Mouse (Mus musculus): Measurements from ENCODE around the gene Dek. TPM values are rescaled to one million over a fixed set of nuclear protein-coding genes. Genes with fewer than 3 reads are reported as not detected.

Dek gene
- polyA plus RNA-seq (2012; ENCODE audit: insufficient read depth, insufficient read length, missing spikeins), result 26.1 and 38.2 TPM in 2 replicates

DNA sequence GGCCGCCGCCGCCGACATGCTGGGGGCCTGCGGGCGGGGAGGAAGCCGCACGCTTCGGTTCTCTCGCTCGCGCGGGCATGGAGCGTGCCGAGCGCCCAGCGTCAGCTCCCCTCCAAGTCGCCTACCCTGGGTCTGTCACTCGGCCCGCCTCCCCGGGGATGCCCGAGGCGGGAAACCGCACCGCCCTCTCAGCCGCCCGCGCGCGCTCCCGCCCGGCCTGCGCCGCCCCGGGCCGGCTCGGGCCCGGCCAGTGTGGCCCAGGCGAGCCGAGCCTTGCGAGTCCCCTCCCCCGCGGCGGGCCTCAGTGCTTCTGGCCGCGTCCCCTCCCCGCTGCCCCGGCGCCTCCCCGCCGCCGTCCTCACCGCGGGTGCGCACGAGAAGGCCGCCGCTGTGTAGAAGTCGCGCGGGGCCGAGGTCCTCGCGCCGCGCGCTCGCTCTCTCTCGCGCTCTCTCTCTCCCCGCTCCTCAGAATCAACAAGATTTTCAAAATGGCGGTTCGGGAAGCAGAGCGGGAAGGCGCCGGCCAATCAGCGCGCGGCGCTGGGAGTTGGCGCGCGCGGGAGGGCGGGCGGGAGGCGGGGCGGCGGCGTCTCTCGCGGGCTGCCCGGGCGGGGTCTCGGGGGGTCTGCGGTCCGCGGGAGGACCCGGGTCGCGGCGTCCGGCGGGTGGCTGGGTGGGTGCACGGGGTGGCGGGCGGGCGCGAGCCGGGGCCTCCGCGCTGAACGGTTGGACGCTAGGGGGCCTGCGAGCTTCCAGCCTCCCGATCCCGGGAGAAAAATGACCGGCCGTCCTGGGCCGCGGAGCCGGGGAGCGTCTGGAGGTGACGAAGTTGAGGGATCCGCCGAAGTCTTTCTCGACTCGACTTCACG, at the start of gene Dek:
Gene Dek, minus strand, starts transcription at position 491 of the 869 bp plus-strand sequence.
- Histone ChIP-seq H3K27ac (replicated peaks; ENCODE audit: low read depth, low read length) (peak within 1 kb of the TSS; percentile 26), H3K4me3 (ENCODE audit: insufficient read depth, low read depth, low read length) (peak within 1 kb of the TSS; percentile 93), H3K4me1 (ENCODE audit: control insufficient read depth, insufficient read depth, insufficient read length, low read length) (peaks cover 7% of the 10 kb centered on the region; the same call in 1 of the 2 replicates)

DNA sequence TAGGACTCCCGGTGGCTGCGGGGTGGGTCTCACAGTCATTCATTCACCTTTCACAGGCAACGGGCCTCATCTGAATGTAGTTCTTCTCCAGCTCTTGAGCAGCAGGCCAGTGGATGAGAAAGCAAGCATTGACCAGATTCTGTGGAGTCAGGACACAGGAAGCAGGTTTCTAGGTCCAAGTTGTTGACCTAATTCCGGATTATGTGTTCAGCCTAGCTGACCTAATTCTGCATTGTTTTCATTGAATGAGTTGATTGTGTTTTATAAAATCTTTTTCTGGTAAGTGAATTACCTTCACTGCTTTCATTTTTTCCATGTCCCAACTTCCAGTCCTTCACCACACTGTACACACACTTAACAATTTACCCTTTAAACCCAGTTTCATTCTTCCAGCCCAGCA, 48.9 kb upstream of the Dek start:
- H3K4me1 ChIP-seq (ENCODE audit: control insufficient read depth, insufficient read depth, insufficient read length, low read length), result no peaks in the 10 kb centered on the region
- 0 out of 2 replicates have a peak overlapping the region, but pooled peaks have one; percentile 7 for H3K27ac ChIP-seq (replicated peaks; ENCODE audit: low read depth, low read length)
- H3K4me3 ChIP-seq (ENCODE audit: insufficient read depth, low read depth, low read length), result no peak overlapping the region

DNA sequence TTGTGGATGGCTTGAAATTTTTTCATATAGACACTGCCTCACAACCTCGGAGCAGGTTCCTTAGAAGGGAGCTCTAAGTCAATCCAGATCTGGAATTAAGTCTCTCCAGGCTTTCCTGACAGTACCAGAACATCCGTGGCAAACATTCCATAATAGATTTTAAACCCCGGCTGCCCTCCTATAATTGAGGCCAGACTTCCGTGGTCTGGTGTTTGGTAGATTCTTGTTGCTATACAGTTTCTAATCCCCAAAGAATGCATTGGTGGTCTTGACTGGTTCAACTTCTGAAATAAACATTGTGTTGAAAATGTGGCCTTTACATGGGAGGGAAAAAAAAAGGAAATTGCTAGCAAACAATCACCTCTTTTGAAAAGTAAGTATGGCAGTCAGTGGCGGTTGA, 47.2 kb upstream of the Dek start:
- Histone ChIP-seq H3K4me1 (ENCODE audit: control insufficient read depth, insufficient read depth, insufficient read length, low read length) (no peaks in the 10 kb centered on the region), H3K27ac (replicated peaks; ENCODE audit: low read depth, low read length) (no peak overlapping the region), H3K4me3 (ENCODE audit: insufficient read depth, low read depth, low read length) (no peak overlapping the region)

DNA sequence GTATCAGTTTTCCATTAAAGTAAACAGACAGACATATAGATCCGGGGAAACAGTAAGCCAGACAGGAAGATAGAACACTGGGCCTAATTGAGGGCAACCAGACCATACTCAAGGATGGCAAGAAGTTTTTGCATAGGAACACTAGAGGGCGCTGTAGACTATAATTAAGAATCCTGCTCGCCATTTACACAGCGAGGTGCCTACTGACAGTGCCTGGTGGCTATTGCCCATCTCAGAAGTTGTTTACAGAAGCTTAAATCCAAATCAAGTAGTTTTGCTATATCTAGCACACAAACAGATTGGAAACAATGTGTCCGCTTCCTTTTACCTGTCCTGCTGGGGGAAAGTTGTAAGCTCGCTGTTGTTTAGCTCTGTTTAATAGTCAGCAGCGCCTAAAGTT, 46.4 kb upstream of the Dek start:
- Histone ChIP-seq H3K27ac (replicated peaks; ENCODE audit: low read depth, low read length) (no peak overlapping the region), H3K4me3 (ENCODE audit: insufficient read depth, low read depth, low read length) (no peak overlapping the region), H3K4me1 (ENCODE audit: control insufficient read depth, insufficient read depth, insufficient read length, low read length) (no peaks in the 10 kb centered on the region)

DNA sequence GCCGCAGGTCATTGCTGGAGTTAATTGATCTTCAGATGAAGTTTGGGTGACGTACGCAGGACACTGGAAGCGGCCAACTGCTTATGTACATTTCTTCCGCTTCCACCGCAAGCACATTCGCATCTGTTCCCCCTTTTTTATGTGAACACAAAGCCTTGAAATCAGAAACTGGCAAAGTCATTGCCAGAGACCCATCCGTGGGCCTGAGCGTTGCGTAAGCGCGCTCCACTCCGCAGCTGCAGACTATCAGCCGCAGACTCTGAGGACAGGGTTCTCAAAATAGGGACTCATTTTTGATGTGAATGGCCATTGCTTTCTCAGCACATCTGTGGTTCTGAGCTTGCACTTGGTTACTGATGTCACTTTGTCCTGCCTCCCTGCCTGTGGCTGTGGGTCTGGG, 45.1 kb upstream of the Dek start:
- Histone ChIP-seq H3K27ac (replicated peaks; ENCODE audit: low read depth, low read length) (no peak overlapping the region), H3K4me1 (ENCODE audit: control insufficient read depth, insufficient read depth, insufficient read length, low read length) (no peaks in the 10 kb centered on the region), H3K4me3 (ENCODE audit: insufficient read depth, low read depth, low read length) (no peak overlapping the region)

DNA sequence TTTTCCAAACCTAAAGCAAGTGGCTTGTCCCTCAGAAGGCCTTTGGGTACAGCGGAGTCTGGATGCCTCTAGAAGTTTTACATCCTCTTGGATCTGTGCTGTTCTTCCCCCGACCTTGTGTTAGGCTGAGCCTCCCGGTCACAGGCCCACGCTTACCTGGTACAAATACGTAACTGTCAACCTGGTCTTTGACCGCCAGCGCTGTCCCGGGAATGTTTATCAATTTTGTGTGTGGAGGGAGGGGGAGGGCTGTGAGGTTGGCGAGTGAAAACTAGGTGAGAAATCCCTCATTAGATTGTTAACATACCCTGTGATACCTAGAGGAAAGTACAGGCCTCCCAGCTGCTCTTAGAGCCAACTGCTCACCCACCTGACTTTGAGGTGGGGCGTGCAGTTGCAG, 44.0 kb upstream of the Dek start:
- Histone ChIP-seq H3K4me3 (ENCODE audit: insufficient read depth, low read depth, low read length) (no peak overlapping the region), H3K4me1 (ENCODE audit: control insufficient read depth, insufficient read depth, insufficient read length, low read length) (no peaks in the 10 kb centered on the region), H3K27ac (replicated peaks; ENCODE audit: low read depth, low read length) (no peak overlapping the region)

DNA sequence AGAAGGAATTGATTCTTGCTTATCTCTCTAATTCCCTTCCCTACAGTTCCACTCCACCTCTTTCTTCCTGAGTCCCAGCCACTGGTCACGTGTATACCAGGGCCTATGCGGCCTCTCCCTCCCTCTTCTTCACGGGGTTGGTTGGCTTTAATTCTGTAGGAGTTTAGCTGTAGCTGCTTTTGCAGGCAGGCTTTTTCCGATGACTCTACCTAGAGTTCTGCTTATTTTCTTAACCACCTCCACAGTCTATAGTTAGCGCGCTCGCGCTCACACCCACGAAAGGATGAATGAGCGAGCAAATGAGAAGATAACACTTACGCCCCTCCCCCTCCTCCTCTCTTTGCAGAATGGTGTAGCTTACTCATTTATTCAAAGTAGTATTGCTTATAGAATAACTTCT, 42.6 kb upstream of the Dek start:
- Histone ChIP-seq H3K4me3 (ENCODE audit: insufficient read depth, low read depth, low read length) (no peak overlapping the region), H3K27ac (replicated peaks; ENCODE audit: low read depth, low read length) (no peak overlapping the region), H3K4me1 (ENCODE audit: control insufficient read depth, insufficient read depth, insufficient read length, low read length) (no peaks in the 10 kb centered on the region)

DNA sequence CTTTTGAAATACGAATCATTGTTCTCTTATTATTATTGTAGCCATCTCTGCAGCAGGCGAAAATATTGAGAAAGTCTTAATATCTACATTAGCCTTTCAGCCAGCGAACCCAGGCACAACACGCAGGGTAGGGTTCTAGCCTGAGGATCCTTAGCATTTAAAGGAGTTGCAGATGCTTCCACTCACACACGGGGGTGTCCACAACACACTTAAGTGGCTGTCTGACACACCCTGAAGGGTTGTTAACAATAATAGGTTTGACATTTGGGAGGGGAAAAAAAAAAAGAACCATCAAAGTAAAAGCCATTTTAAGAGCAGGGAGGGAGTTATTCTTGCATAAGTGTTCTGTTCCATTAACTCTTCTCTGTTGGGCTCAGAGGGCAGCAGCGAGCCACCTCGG, 40.4 kb upstream of the Dek start:
- no peak overlapping the region for H3K27ac ChIP-seq (replicated peaks; ENCODE audit: low read depth, low read length)
- no peaks in the 10 kb centered on the region for H3K4me1 ChIP-seq (ENCODE audit: control insufficient read depth, insufficient read depth, insufficient read length, low read length)

DNA sequence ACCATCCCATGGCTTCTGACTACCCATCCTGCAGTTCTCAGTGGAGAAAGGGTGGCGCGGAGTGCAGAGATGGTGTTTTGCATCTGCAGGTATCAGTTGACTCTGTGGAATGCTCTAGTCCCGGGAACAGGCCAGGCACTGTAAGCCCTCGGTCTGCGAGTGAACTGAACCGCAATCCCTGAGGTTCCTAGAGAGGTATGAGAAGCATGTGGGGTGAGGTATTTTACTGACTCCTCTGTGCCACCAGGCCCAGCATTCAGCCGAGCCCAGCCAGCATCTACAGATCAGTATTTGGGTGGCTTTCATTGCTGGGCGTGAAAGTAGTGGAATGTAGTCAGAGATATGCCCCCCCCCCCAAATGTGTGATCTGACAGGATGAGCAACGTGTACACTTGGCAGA, 39.9 kb upstream of the Dek start:
- H3K4me3 ChIP-seq (ENCODE audit: insufficient read depth, low read depth, low read length), result no peak overlapping the region
- H3K27ac ChIP-seq (replicated peaks; ENCODE audit: low read depth, low read length), result no peak overlapping the region
- no peaks in the 10 kb centered on the region for H3K4me1 ChIP-seq (ENCODE audit: control insufficient read depth, insufficient read depth, insufficient read length, low read length)

More for the DNA sequence above, 40.4 kb upstream of the Dek start:
- H3K4me3 ChIP-seq (ENCODE audit: insufficient read depth, low read depth, low read length), result no peak overlapping the region

DNA sequence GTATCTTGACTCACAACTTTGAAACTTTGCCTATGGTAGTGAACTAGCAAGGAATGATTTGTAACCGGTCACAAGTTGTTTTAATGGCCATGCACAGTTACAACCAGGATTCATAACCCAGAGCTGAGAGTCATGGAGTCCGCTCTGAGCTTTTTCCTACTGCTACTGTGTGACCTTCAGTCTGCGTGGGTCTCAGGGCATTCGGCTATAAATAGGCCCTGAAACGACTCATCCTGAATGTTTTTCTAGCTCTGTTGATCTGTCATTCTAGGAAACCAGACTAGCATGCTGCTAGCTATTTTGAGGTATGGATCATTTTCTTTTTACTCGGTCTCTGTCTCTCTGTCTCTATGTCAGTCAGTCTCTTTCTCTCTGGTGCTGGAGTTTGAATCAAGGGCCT, 36.8 kb upstream of the Dek start:
- Histone ChIP-seq H3K27ac (replicated peaks; ENCODE audit: low read depth, low read length) (no peak overlapping the region), H3K4me3 (ENCODE audit: insufficient read depth, low read depth, low read length) (no peak overlapping the region), H3K4me1 (ENCODE audit: control insufficient read depth, insufficient read depth, insufficient read length, low read length) (no peaks in the 10 kb centered on the region)

DNA sequence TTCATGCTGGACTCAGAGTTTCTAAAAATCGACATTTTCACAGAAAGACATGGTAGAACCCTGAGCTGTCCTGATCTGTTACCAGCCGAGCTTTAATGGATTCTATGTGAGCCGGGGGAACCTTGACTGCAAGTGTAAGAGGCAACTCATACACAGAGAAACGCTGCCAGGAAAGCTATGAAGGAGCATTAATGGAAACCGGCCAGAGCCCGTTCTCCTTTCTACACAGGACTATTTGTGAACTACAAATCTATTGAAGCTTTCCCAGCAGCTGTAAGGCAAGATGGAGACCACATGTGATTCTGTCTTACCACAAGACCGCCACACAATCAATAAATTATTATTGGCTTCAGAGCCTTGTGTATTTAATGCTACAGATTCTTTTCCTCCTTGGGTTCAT, 29.7 kb upstream of the Dek start:
- H3K4me3 ChIP-seq (ENCODE audit: insufficient read depth, low read depth, low read length), result no peak overlapping the region
- no peaks in the 10 kb centered on the region for H3K4me1 ChIP-seq (ENCODE audit: control insufficient read depth, insufficient read depth, insufficient read length, low read length)
- H3K27ac ChIP-seq (replicated peaks; ENCODE audit: low read depth, low read length), result no peak overlapping the region

DNA sequence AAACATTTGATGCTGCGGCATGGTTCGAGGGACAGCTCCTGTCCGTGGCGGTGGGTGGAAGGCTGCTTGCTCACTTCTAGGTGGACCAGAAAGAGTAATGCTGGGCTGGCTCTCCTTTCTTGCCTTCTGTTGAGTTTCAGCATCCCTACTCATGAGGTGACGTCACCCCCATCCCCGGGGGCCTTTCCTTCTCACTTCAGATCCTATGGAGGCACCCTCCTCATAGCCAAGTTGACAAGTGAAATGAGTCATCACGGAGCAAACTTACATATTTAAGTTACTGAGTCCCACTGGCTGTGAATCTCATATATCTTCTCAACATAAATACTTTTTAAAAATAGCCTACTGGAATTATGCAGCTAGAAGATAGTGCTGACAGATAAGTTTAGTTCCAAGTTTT, 28.8 kb upstream of the Dek start:
- H3K4me3 ChIP-seq (ENCODE audit: insufficient read depth, low read depth, low read length), result no peak overlapping the region
- H3K27ac ChIP-seq (replicated peaks; ENCODE audit: low read depth, low read length), result no peak overlapping the region
- no peaks in the 10 kb centered on the region for H3K4me1 ChIP-seq (ENCODE audit: control insufficient read depth, insufficient read depth, insufficient read length, low read length)

DNA sequence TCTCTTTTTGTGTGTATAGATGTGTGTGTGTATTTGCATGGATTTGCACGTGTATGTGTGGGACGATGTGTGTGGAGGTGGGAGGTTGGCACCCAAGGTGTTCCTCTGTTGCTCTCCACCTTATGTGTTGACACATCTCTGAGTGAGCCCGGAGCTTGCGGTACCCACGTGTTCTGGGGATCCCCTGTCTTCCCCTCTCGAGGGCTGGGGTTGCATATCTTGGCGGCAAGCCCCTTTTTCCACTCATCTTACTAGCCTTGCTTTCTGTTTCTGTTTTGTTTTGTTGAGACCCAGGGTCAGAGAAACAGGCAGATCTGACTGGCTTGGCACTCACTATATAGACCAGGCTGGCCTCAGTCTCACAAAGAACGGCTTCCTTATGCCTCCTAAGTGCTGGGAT, 27.1 kb upstream of the Dek start:
- Histone ChIP-seq H3K27ac (replicated peaks; ENCODE audit: low read depth, low read length) (no peak overlapping the region), H3K4me3 (ENCODE audit: insufficient read depth, low read depth, low read length) (no peak overlapping the region), H3K4me1 (ENCODE audit: control insufficient read depth, insufficient read depth, insufficient read length, low read length) (no peaks in the 10 kb centered on the region)

DNA sequence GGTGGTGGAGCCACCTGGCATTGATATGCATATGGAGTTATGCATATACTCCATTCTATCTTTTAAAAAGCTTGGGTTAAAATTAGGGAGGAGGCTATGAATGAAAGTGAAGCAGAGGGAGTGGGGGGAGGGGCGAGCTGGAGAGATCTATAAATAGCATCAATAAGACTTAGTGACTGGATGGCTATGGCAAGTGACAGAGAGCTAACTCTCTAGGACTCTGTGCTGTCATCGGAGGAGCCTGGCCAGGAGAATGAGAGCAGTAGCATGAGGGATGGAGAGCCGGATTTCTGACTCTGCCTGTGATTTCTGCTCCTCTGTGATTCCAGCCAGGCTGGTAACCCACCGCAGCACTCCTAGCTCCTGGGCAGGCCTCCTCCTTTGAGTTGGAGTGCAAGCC, 23.1 kb upstream of the Dek start:
- Histone ChIP-seq H3K4me3 (ENCODE audit: insufficient read depth, low read depth, low read length) (no peak overlapping the region), H3K27ac (replicated peaks; ENCODE audit: low read depth, low read length) (no peak overlapping the region), H3K4me1 (ENCODE audit: control insufficient read depth, insufficient read depth, insufficient read length, low read length) (no peaks in the 10 kb centered on the region)

DNA sequence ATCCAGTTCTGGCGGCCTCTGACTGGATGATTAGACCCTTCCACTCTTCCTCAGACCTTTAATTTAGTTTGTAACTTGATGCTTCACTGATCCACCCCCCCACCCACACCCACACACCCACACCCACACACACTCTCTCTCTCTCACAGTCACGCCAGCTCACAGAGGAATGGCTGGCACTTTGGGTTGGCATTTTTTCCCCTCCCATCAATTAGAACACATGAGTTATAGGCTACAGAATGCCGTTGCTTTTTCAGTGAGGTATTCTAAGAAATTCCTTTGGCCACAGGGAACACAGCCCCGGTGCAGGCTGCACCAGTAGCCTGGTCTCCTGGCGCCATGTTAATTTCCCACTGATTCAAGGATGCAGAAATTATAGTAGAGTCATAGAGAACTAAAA, 19.6 kb upstream of the Dek start:
- no peak overlapping the region for H3K27ac ChIP-seq (replicated peaks; ENCODE audit: low read depth, low read length)
- no peaks in the 10 kb centered on the region for H3K4me1 ChIP-seq (ENCODE audit: control insufficient read depth, insufficient read depth, insufficient read length, low read length)
- H3K4me3 ChIP-seq (ENCODE audit: insufficient read depth, low read depth, low read length), result no peak overlapping the region

DNA sequence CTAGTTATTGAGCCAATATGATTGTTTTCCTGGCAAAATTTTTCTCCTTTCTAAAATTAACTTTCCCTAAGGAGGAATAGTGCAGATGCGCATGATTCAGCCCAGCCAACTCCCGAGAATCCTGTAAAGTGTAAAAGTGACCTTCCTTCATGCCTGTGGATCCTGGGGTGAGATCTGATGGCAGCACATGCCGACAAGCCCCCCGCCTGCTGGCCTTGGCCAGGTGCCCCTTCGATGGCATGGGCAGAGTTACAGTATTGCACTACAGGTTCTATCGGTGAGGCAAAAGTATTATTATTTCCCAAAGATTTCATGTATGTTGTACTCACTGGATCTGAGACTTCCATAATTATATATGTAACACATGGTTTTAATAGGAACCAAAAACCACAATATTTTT, 19.0 kb upstream of the Dek start:
- H3K4me1 ChIP-seq (ENCODE audit: control insufficient read depth, insufficient read depth, insufficient read length, low read length), result no peaks in the 10 kb centered on the region
- no peak overlapping the region for H3K27ac ChIP-seq (replicated peaks; ENCODE audit: low read depth, low read length)
- H3K4me3 ChIP-seq (ENCODE audit: insufficient read depth, low read depth, low read length), result no peak overlapping the region
